Mouse (Mus musculus) lung, embryonic 16.5 days (tissue): ENCODE measurements around the gene Mfsd4a. TPM values are rescaled to one million over a fixed set of nuclear protein-coding genes. Genes with fewer than 3 reads are reported as not detected.

Source experiments
- ATAC-seq: fragments of 200-750 bp; cut with Nextera tagmentation; 2 replicates; pipeline ENCODE4 v1.8.0; 2017; ENCODE audit warnings: low read depth, mild to moderate bottlenecking, moderate library complexity
- H3K27ac ChIP-seq: fragments of 300-500 bp; sonication (generic); 2 replicates; pipeline ENCODE4 v1.5.1; 2014; ENCODE audit warnings: mild to moderate bottlenecking, control low read depth, low read length
- H3K27me3 ChIP-seq: fragments of 300-500 bp; sonication (generic); 2 replicates; pipeline ENCODE4 v1.6.1; 2014; ENCODE audit warnings: low read depth, low read length, mixed read lengths; ENCODE audit not compliant: control insufficient read depth, insufficient read depth
- H3K36me3 ChIP-seq: fragments of 300-500 bp; sonication (generic); 2 replicates; pipeline ENCODE4 v1.6.1; 2014; ENCODE audit warnings: low read length; ENCODE audit not compliant: control insufficient read depth, insufficient read depth
- H3K4me1 ChIP-seq: fragments of 300-500 bp; sonication (generic); replicated peaks from 2 replicates; pipeline ENCODE4 v1.6.1; 2014; ENCODE audit warnings: low read length, mixed read lengths; ENCODE audit not compliant: control insufficient read depth, insufficient read depth
- H3K4me2 ChIP-seq: fragments of 300-500 bp; sonication (generic); 2 replicates; pipeline ENCODE4 v1.6.1; 2014; ENCODE audit warnings: low read depth, low read length, control low read depth
- H3K4me3 ChIP-seq: fragments of 300-500 bp; sonication (generic); 2 replicates; pipeline ENCODE4 v1.5.1; 2014; ENCODE audit warnings: mild to moderate bottlenecking, low read length, control low read depth
- H3K9ac ChIP-seq: fragments of 300-500 bp; sonication (generic); 2 replicates; pipeline ENCODE4 v1.6.1; 2014; ENCODE audit warnings: low read length, control low read depth
- H3K9me3 ChIP-seq: fragments of 300-500 bp; sonication (generic); 2 replicates; pipeline ENCODE4 v1.6.1; 2016; ENCODE audit warnings: low read length; ENCODE audit not compliant: control insufficient read depth
- WGBS: fragments of 180-500 bp; shearing (Covaris S2); extraction: QIAGEN DNeasy Blood & Tissue Kit; methylation state at CpG from one replicate; pipeline ENCODE4 v1.1.7; 2014; 5-methylcytosine and 5-hydroxymethylcytosine counted together
- polyA plus RNA-seq: library from polyadenylated mRNA; unstranded; fragments of >200 nt; fragmentation: Nextera tagmentation; extraction: Ambion mirVana; gene quantifications from 2 replicates; pipeline ENCODE4 v1.2.1, GENCODE M21; 2015

Gene Mfsd4a
- polyA plus RNA-seq, 1 experiment from 2014 or later, result 16.6 TPM

GRCm38 (mm10) chr1:131989476-131989875, 78.4 kb downstream of the Mfsd4a start:
- Histone ChIP-seq H3K27ac (no peak overlapping the region), H3K9ac (no peak overlapping the region), H3K36me3 (no peaks in the 10 kb centered on the region), H3K4me1 (no peaks in the 10 kb centered on the region), H3K4me3 (no peak overlapping the region), H3K9me3 (no peaks in the 10 kb centered on the region), H3K27me3 (no peaks in the 10 kb centered on the region), H3K4me2 (no peak overlapping the region)
- WGBS, result 64% methylated on average over 4 of the region's 4 CpGs
- no peak for ATAC-seq

- Histone ChIP-seq H3K4me3 (no peak overlapping the region), H3K9me3 (no peaks in the 10 kb centered on the region), H3K9ac (0 out of 2 replicates have a peak overlapping the region, but pooled peaks have one; percentile 0), H3K4me1 (no peaks in the 10 kb centered on the region), H3K27ac (no peak overlapping the region), H3K27me3 (no peaks in the 10 kb centered on the region), H3K4me2 (no peak overlapping the region), H3K36me3 (no peaks in the 10 kb centered on the region)
- no peak for ATAC-seq
- WGBS, result 54% methylated on average over 15 of the region's 15 CpGs
These were observed 80.4 kb downstream of the Mfsd4a start for GRCm38 (mm10) chr1:131987432-131987831.

- no peaks in the 10 kb centered on the region for H3K36me3 ChIP-seq
- H3K27me3 ChIP-seq, result no peaks in the 10 kb centered on the region
- H3K9ac ChIP-seq, result no peak overlapping the region
- no peaks in the 10 kb centered on the region for H3K9me3 ChIP-seq
- 59% methylated on average over 2 of the region's 2 CpGs for WGBS
- ATAC-seq, result no peak
- H3K27ac ChIP-seq, result no peak overlapping the region
- no peak overlapping the region for H3K4me3 ChIP-seq
- no peaks in the 10 kb centered on the region for H3K4me1 ChIP-seq
- H3K4me2 ChIP-seq, result no peak overlapping the region
These were observed 84.1 kb downstream of the Mfsd4a start for GRCm38 (mm10) chr1:131983806-131984205.

- Histone ChIP-seq H3K4me3 (no peak overlapping the region), H3K4me2 (no peak overlapping the region), H3K27ac (no peak overlapping the region), H3K36me3 (no peaks in the 10 kb centered on the region), H3K4me1 (no peaks in the 10 kb centered on the region), H3K27me3 (no peaks in the 10 kb centered on the region), H3K9ac (no peak overlapping the region), H3K9me3 (no peaks in the 10 kb centered on the region)
- ATAC-seq, result no peak
- 7% methylated on average over 5 of the region's 5 CpGs for WGBS
These were observed 85.0 kb downstream of the Mfsd4a start for GRCm38 (mm10) chr1:131982907-131983306.

- peak; percentile 70 for ATAC-seq
- H3K36me3 ChIP-seq, result no peaks in the 10 kb centered on the region
- no peaks in the 10 kb centered on the region for H3K9me3 ChIP-seq
- no peak overlapping the region for H3K9ac ChIP-seq
- H3K4me3 ChIP-seq, result no peak overlapping the region
- WGBS, result 47% methylated on average over 12 of the region's 12 CpGs
- H3K4me1 ChIP-seq, result no peaks in the 10 kb centered on the region
- H3K27me3 ChIP-seq, result no peaks in the 10 kb centered on the region
- no peak overlapping the region for H3K27ac ChIP-seq
- no peak overlapping the region for H3K4me2 ChIP-seq
These were observed 86.4 kb downstream of the Mfsd4a start for GRCm38 (mm10) chr1:131981378-131982013.

- H3K4me1 ChIP-seq, result no peaks in the 10 kb centered on the region
- H3K9me3 ChIP-seq, result no peaks in the 10 kb centered on the region
- no peak overlapping the region for H3K27ac ChIP-seq
- H3K9ac ChIP-seq, result no peak overlapping the region
- no peak overlapping the region for H3K4me3 ChIP-seq
- H3K4me2 ChIP-seq, result no peak overlapping the region
- ATAC-seq, result no peak
- no peaks in the 10 kb centered on the region for H3K36me3 ChIP-seq
- WGBS, result 39% methylated on average over 2 of the region's 2 CpGs
- no peaks in the 10 kb centered on the region for H3K27me3 ChIP-seq
These were observed 87.4 kb downstream of the Mfsd4a start for GRCm38 (mm10) chr1:131980471-131980870.

- Histone ChIP-seq H3K27me3 (no peaks in the 10 kb centered on the region), H3K4me3 (no peak overlapping the region), H3K9me3 (no peaks in the 10 kb centered on the region), H3K9ac (no peak overlapping the region), H3K36me3 (no peaks in the 10 kb centered on the region), H3K27ac (no peak overlapping the region), H3K4me2 (no peak overlapping the region), H3K4me1 (peaks cover 8% of the 10 kb centered on the region; the same call in 1 of the 2 replicates)
- ATAC-seq, result no peak
- WGBS, result 81% methylated on average over 5 of the region's 5 CpGs
These were observed 91.0 kb downstream of the Mfsd4a start for GRCm38 (mm10) chr1:131976886-131977285.

- Histone ChIP-seq H3K9ac (no peak overlapping the region), H3K27ac (no peak overlapping the region), H3K36me3 (no peaks in the 10 kb centered on the region), H3K9me3 (no peaks in the 10 kb centered on the region), H3K27me3 (no peaks in the 10 kb centered on the region), H3K4me1 (peaks cover 23% of the 10 kb centered on the region), H3K4me2 (no peak overlapping the region), H3K4me3 (no peak overlapping the region)
- no peak for ATAC-seq
- WGBS, result 50% methylated on average over 6 of the region's 6 CpGs
These were observed 93.9 kb downstream of the Mfsd4a start for GRCm38 (mm10) chr1:131973991-131974390.
